Mouse (Mus musculus) common myeloid progenitor, adult 5-6 weeks (primary cell): ENCODE measurements at regions not wholly inside any gene's neighbourhood (a gene's known extent, or its start where the extent isn't known, plus 50 kb on each side); places are given as distances from the start of the nearest gene placed in this dataset.

Experiments used
- ATAC-seq: replicated peaks from 2 replicates; pipeline ENCODE4 v1.8.0; 2016; ENCODE audit warnings: low read depth, mild to moderate bottlenecking, moderate TSS enrichment, inconsistent platforms; ENCODE audit not compliant: poor library complexity, severe bottlenecking

- no peak for ATAC-seq
Measured at GRCm38 (mm10) chr3:71590840-71591239, 1376.8 kb downstream of the Sis start.

DNA sequence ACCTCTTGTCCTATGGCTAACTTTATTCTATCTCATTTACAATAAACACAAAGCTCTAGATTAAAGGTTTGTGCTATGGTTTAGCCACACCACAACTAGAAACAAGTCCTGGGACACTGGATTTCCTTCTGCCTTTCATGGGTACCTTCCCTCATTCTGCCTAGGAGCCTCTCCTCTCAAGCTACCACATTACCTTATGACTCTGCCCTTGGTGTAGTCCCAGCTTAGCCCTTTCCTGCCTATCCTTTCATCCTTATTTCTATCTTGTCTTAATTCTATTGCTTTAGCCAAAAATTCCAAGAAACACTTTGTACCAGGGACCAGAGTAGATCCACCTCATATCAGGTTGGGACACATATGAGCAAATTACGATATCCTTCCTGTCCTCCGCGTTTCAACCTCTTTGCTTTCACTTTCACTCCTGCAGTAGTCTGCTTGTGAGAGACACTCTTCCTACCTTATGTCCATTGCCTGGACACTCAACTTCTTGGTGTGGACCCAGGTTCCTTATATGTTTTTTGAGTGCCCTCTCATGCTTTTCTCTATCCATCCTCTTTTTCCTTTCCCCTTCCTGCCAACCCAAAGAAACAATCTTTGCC, 1403.7 kb downstream of the Sis start:
- ATAC-seq: peak; percentile 92

DNA sequence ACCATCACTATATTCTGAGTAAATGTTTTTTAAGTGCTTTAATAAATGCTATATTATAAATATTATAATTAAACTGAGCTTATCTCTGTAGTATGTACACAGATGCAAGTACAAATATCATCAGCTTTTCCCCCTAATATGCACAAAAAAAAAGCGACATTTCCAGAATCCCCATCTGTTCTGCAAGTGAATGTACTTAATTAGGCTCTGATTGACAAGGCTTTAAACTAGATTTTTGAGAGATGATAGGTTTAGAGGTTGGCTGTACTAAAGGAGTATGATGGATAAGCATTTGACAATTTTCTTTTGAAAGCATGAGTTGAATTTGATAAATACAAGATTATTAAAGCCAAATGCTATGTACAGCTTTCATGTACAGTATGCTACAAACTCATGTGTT, 1404.8 kb downstream of the Sis start:
- ATAC-seq: no peak

DNA sequence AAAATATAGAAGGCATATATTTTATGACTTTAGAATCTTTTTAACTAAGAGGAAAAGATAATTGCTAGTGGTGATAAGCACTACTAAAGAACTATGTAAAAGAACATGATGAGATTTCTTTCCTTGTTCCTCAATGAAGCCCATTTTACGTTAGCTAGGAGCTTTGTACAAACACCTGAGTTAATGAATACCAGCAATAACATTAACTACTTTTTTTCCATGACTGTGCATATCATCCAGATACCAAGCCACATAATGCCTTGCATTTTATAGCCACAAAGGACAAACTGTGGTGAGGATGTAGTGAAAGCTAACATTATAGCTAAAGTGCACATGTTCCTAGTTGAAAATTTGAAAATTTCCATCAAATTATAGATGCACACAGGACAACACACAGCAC, 1421.8 kb downstream of the Sis start:
- ATAC-seq: no peak

GRCm38 (mm10) chr3:71512860-71513259, 1454.8 kb downstream of the Sis start:
- no peak for ATAC-seq
